Comparison of ENCODE assay signal across 22 mouse cellular contexts in genomic region chr7:137957354-137957753, GRCm38 (mm10).
DNase-seq lines count a peak whose midpoint lies in the region; ATAC-seq and TF ChIP-seq lines count a peak whose summit lies in the region.
"Had no signal": no experiment of that assay in that cellular context is flagged by ENCODE, and none has a peak within 500 bp of the region (broad histone marks: within the 10 kb centered on the region; RNA-seq: fewer than 3 reads in every experiment).

No protein-coding gene starts in this region.

- H3K36me3 ChIP-seq in thymus, adult 2 months (ENCODE audit: control insufficient read depth, insufficient read depth, low read length): no peaks in the 10 kb centered on the region
- H3K36me3 ChIP-seq: embryonic facial prominence, embryonic 10.5 days; forebrain, embryonic 15.5 days; hindbrain, embryonic 12.5 days had no signal

- H3K4me3 ChIP-seq in thymus, adult 2 months (ENCODE audit: control insufficient read depth, insufficient read depth, low read length): no peak overlapping the region
- H3K4me3 ChIP-seq: embryonic facial prominence, embryonic 10.5 days; erythroblast, embryonic 14.5 days; forebrain, embryonic 15.5 days; hindbrain, embryonic 12.5 days had no signal

- DNase-seq in ovary, adult 18-20 months (ENCODE audit: low spot score): peak; percentile 14
- no peak for DNase-seq in ovary, postnatal 36 days (ENCODE audit: low spot score)
- DNase-seq in NIH3T3 (ENCODE audit: low read depth): peak; percentile 17
- DNase-seq in adrenal gland, postnatal 14 days: peak; percentile 54
- DNase-seq in right cerebral cortex, postnatal 4 days: no peak
- DNase-seq in thymus, adult 2 months: no peak
- DNase-seq: cerebellum, adult 18-20 months; cerebellum, adult 9-11 months; cerebellum, postnatal 36 days; gastrocnemius, postnatal 36 days; heart, adult 11 months; heart, postnatal 10 days; heart, postnatal 4 days; kidney, adult 11 months had no signal

- H3K4me1 ChIP-seq in thymus, adult 2 months (replicated peaks; ENCODE audit: control insufficient read depth, insufficient read depth, low read length): no peaks in the 10 kb centered on the region
- H3K4me1 ChIP-seq: embryonic facial prominence, embryonic 10.5 days; forebrain, embryonic 15.5 days; hindbrain, embryonic 12.5 days had no signal

- no peak for TF ChIP-seq CTCF in thymus, adult 2 months (IDR thresholded peaks at IDR 0.05; ENCODE audit: borderline replicate concordance, control insufficient read depth, extremely low read depth, insufficient read depth, low read length, poor library complexity)

- no peak for TF ChIP-seq POLR2A in thymus, adult 2 months (IDR thresholded peaks at IDR 0.05; ENCODE audit: control insufficient read depth, extremely low read depth, insufficient read depth, low read length, poor library complexity)

- no peak overlapping the region for H3K27ac ChIP-seq in thymus, adult 2 months (ENCODE audit: control insufficient read depth, insufficient read depth, low read length)
- H3K27ac ChIP-seq: embryonic facial prominence, embryonic 10.5 days; forebrain, embryonic 15.5 days; hindbrain, embryonic 12.5 days; hindbrain, postnatal 0 days had no signal

- 79% methylated on average over 5 of the region's 5 CpGs for WGBS in thymus, adult 2 months

- no peak for ATAC-seq in monocyte, adult 5-6 weeks (replicated peaks; ENCODE audit: insufficient number of reproducible peaks, low FRiP score, low TSS enrichment, poor library complexity, severe bottlenecking)
- ATAC-seq in erythroblast, adult 5-6 weeks (replicated peaks; ENCODE audit: low FRiP score, poor library complexity, severe bottlenecking): no peak
- ATAC-seq: CD4-positive, CD25-positive, alpha-beta regulatory T cell, adult 4 months; forebrain, embryonic 15.5 days; hindbrain, postnatal 0 days had no signal

- H3K27me3 ChIP-seq in thymus, adult 2 months (ENCODE audit: control insufficient read depth, insufficient read depth, low read length): no peaks in the 10 kb centered on the region
- H3K27me3 ChIP-seq: forebrain, embryonic 15.5 days; hindbrain, embryonic 12.5 days had no signal

Comparison
In these comparisons a context has a peak if more than half of its experiments do, and no peak if none do; other contexts are left out.
1. DNase-seq: peak in ovary, adult 18-20 months (single experiment), NIH3T3 (single experiment) and adrenal gland, postnatal 14 days (single experiment); none in ovary, postnatal 36 days (single experiment), right cerebral cortex, postnatal 4 days (single experiment) and thymus, adult 2 months (single experiment).